Mouse (Mus musculus): ENCODE data around the gene Adra2b.

- TF ChIP-seq CTCF (IDR thresholded peaks at IDR 0.05; ENCODE audit: borderline replicate concordance, control insufficient read depth, extremely low read depth, insufficient read depth, low read length, poor library complexity) (no peak), POLR2A (IDR thresholded peaks at IDR 0.05; ENCODE audit: control insufficient read depth, extremely low read depth, insufficient read depth, low read length, poor library complexity) (no peak)
Observed at GRCm38 (mm10) chr2:127369703-127370376, 6.8 kb downstream of the Adra2b start.

Measured in thymus, adult 2 months (tissue).